Mouse (Mus musculus) stomach, postnatal 0 days (tissue): ENCODE results near the gene Gm11549. TPM values are rescaled to one million over a fixed set of nuclear protein-coding genes. Genes with fewer than 3 reads are reported as not detected.

ENCODE experiments used
- ATAC-seq: fragments of 200-750 bp; cut with Nextera tagmentation; 2 replicates; pipeline ENCODE4 v1.8.0; 2017; ENCODE audit not compliant: low FRiP score, low TSS enrichment
- DNase-seq: peaks from one replicate; pipeline ENCODE4 v3.0.0-alpha.2; 2016; ENCODE audit warnings: low spot score
- H3K27ac ChIP-seq: fragments of 300-500 bp; sonication (generic); replicated peaks from 2 replicates; pipeline ENCODE4 v1.5.1; 2014; ENCODE audit warnings: mild to moderate bottlenecking, control low read depth
- H3K27me3 ChIP-seq: fragments of 300-500 bp; sonication (generic); 2 replicates; pipeline ENCODE4 v1.6.1; 2014; ENCODE audit warnings: low read length; ENCODE audit not compliant: control insufficient read depth, insufficient read depth
- H3K36me3 ChIP-seq: fragments of 300-500 bp; sonication (generic); 2 replicates; pipeline ENCODE4 v1.6.1; 2014; ENCODE audit warnings: low read length, mixed read lengths; ENCODE audit not compliant: control insufficient read depth, insufficient read depth
- H3K4me1 ChIP-seq: fragments of 300-500 bp; sonication (generic); replicated peaks from 2 replicates; pipeline ENCODE4 v1.6.1; 2014; ENCODE audit warnings: antibody characterized with exemption; ENCODE audit not compliant: control insufficient read depth, insufficient read depth
- H3K4me2 ChIP-seq: fragments of 300-500 bp; sonication (generic); replicated peaks from 2 replicates; pipeline ENCODE4 v1.6.1; 2014; ENCODE audit warnings: low read depth, mild to moderate bottlenecking, control low read depth, moderate library complexity
- H3K4me3 ChIP-seq: fragments of 300-500 bp; sonication (generic); 2 replicates; pipeline ENCODE4 v1.5.1; 2014; ENCODE audit warnings: low read depth, low read length, control low read depth
- H3K9ac ChIP-seq: fragments of 300-500 bp; sonication (generic); 2 replicates; pipeline ENCODE4 v1.6.1; 2014; ENCODE audit warnings: mild to moderate bottlenecking, low read length, control low read depth, mixed read lengths
- H3K9me3 ChIP-seq: fragments of 300-500 bp; sonication (generic); 2 replicates; pipeline ENCODE4 v1.6.1; 2016; ENCODE audit warnings: low read length; ENCODE audit not compliant: control insufficient read depth
- CTCF ChIP-seq: IDR thresholded peaks from 2 replicates; pipeline ENCODE4 v1.5.1; 2016; ENCODE audit warnings: antibody characterized with exemption, low read depth, mild to moderate bottlenecking, moderate library complexity
- EP300 ChIP-seq: optimal IDR thresholded peaks from 2 replicates; pipeline ENCODE3; 2016; ENCODE audit warnings: antibody characterized with exemption
- WGBS: fragments of 180-500 bp; shearing (Covaris S2); extraction: QIAGEN DNeasy Blood & Tissue Kit; methylation state at CpG from one replicate; pipeline ENCODE4 v1.1.7; 2014; 5-methylcytosine and 5-hydroxymethylcytosine counted together
- microRNA-seq: library from miRNA; unstranded; fragments of <30 nt; microRNA quantifications from one replicate; pipeline ENCODE4, GENCODE M21; 2016
- polyA plus RNA-seq: library from polyadenylated mRNA; unstranded; fragments of >200 nt; fragmentation: Nextera tagmentation; extraction: Ambion mirVana; gene quantifications from 2 replicates; pipeline ENCODE4 v1.2.1, GENCODE M21; 2015

Gm11549 gene
- polyA plus RNA-seq, 1 experiment from 2014 or later = 0.33 TPM

GRCm38 (mm10) chr3:36467632-36468031 is 54.0 kb downstream of the Gm11549 start:
- Histone ChIP-seq H3K4me2 (no peak overlapping the region), H3K9ac (no peak overlapping the region), H3K4me1 (0 out of 2 replicates have a peak, but pooled peaks cover 2% of the 10 kb centered on the region), H3K27ac (no peak overlapping the region), H3K9me3 (no peaks in the 10 kb centered on the region), H3K27me3 (no peaks in the 10 kb centered on the region), H3K36me3 (peaks cover 6% of the 10 kb centered on the region), H3K4me3 (no peak overlapping the region)
- ATAC-seq (peak; percentile 97), DNase-seq (peak; percentile 59)
- WGBS = 67% methylated on average over 7 of the region's 7 CpGs
- TF ChIP-seq EP300 (no peak), CTCF (no peak)

- TF ChIP-seq CTCF (no peak), EP300 (no peak)
- Histone ChIP-seq H3K36me3 (peaks cover 14% of the 10 kb centered on the region), H3K9ac (no peak overlapping the region), H3K4me3 (no peak overlapping the region), H3K9me3 (no peaks in the 10 kb centered on the region), H3K27me3 (no peaks in the 10 kb centered on the region), H3K4me1 (no peaks in the 10 kb centered on the region), H3K4me2 (no peak overlapping the region), H3K27ac (no peak overlapping the region)
- ATAC-seq (no peak), DNase-seq (no peak)
- 58% methylated on average over 7 of the region's 7 CpGs for WGBS
Measured at GRCm38 (mm10) chr3:36465538-36465937, 56.1 kb downstream of the Gm11549 start.

Small RNA genes within 50 kb of the gene (microRNA-seq; reads per million reads assigned to microRNA genes)
- not detected for gene Mir7009

Other genes with a start within 250 kb of the Gm11549 start
- 168 and 186 TPM in 2 replicates for gene Anxa5, start 45.9 kb downstream of the Gm11549 start, polyA plus RNA-seq
- 3.0 and 4.0 TPM in 2 replicates for gene 1810062G17Rik, start 45.9 kb downstream of the Gm11549 start, polyA plus RNA-seq
- 30.2 and 33.5 TPM in 2 replicates for gene Exosc9, start 30.8 kb upstream of the Gm11549 start, polyA plus RNA-seq
- 33.0 and 40.4 TPM in 2 replicates for gene Ccna2, start 50.3 kb upstream of the Gm11549 start, polyA plus RNA-seq
- gene Bbs7, start 91.7 kb upstream of the Gm11549 start, polyA plus RNA-seq = 5.1 and 5.6 TPM in 2 replicates
- 2.0 and 2.1 TPM in 2 replicates for gene Trpc3, start 168.4 kb upstream of the Gm11549 start, polyA plus RNA-seq